Mouse (Mus musculus) hindbrain, embryonic 11.5 days (tissue): ENCODE results near the gene Trappc2l. TPM values are rescaled to one million over a fixed set of nuclear protein-coding genes. Genes with fewer than 3 reads are reported as not detected.

Source experiments
- ATAC-seq: fragments of 200-750 bp; cut with Nextera tagmentation; 2 replicates; pipeline ENCODE4 v1.8.0; 2017; ENCODE audit warnings: mild to moderate bottlenecking, moderate TSS enrichment, moderate library complexity; ENCODE audit not compliant: low FRiP score
- DNase-seq: peaks from one replicate; pipeline ENCODE4 v3.0.0-alpha.2; 2015; ENCODE audit warnings: low spot score
- H3K27ac ChIP-seq: fragments of 300-500 bp; sonication (generic); 2 replicates; pipeline ENCODE4 v1.5.1; 2014; ENCODE audit warnings: mild to moderate bottlenecking, low read depth, low read length
- H3K27me3 ChIP-seq: fragments of 300-500 bp; sonication (generic); 2 replicates; pipeline ENCODE4 v1.6.1; 2014; ENCODE audit warnings: mild to moderate bottlenecking, low read length, moderate library complexity, mixed read lengths; ENCODE audit not compliant: control insufficient read depth, insufficient read depth
- H3K36me3 ChIP-seq: fragments of 300-500 bp; sonication (generic); 2 replicates; pipeline ENCODE4 v1.6.1; 2014; ENCODE audit warnings: mild to moderate bottlenecking, low read length, moderate library complexity, mixed read lengths; ENCODE audit not compliant: control insufficient read depth, insufficient read depth
- H3K4me1 ChIP-seq: fragments of 300-500 bp; sonication (generic); replicated peaks from 2 replicates; pipeline ENCODE4 v1.6.1; 2014; ENCODE audit warnings: low read length, mixed read lengths; ENCODE audit not compliant: control insufficient read depth, insufficient read depth
- H3K4me2 ChIP-seq: fragments of 300-500 bp; sonication (generic); replicated peaks from 2 replicates; pipeline ENCODE4 v1.6.1; 2014; ENCODE audit warnings: mild to moderate bottlenecking, low read depth, low read length
- H3K4me3 ChIP-seq: fragments of 300-500 bp; sonication (generic); 2 replicates; pipeline ENCODE4 v1.5.1; 2014; ENCODE audit warnings: low read depth, low read length
- H3K9ac ChIP-seq: fragments of 300-500 bp; sonication (generic); 2 replicates; pipeline ENCODE4 v1.6.1; 2014; ENCODE audit warnings: low read depth, low read length
- H3K9me3 ChIP-seq: fragments of 300-500 bp; sonication (generic); 2 replicates; pipeline ENCODE4 v1.6.1; 2016; ENCODE audit warnings: low read length; ENCODE audit not compliant: control insufficient read depth
- WGBS: fragments of 180-500 bp; shearing (Covaris S2); extraction: QIAGEN DNeasy Blood & Tissue Kit; methylation state at CpG from one replicate; pipeline ENCODE4 v1.1.7; 2014; 5-methylcytosine and 5-hydroxymethylcytosine counted together
- polyA plus RNA-seq: library from polyadenylated mRNA; unstranded; fragments of >200 nt; fragmentation: Nextera tagmentation; extraction: Ambion mirVana; gene quantifications from 2 replicates; pipeline ENCODE4 v1.2.1, GENCODE M21; 2014

The Trappc2l gene
- polyA plus RNA-seq, 1 experiment from 2014 or later, result 48.3 TPM

- Histone ChIP-seq H3K4me1 (0 out of 2 replicates have a peak, but pooled peaks cover 2% of the 10 kb centered on the region), H3K27me3 (no peaks in the 10 kb centered on the region), H3K27ac (no peak overlapping the region), H3K9ac (no peak overlapping the region), H3K9me3 (no peaks in the 10 kb centered on the region), H3K4me3 (no peak overlapping the region), H3K4me2 (no peak overlapping the region), H3K36me3 (no peaks in the 10 kb centered on the region)
- DNase-seq (no peak), ATAC-seq (no peak)
- 71% methylated on average over 2 of the region's 2 CpGs for WGBS
Observed at GRCm38 (mm10) chr8:122661894-122662293, 50.5 kb downstream of the Trappc2l start.

DNA sequence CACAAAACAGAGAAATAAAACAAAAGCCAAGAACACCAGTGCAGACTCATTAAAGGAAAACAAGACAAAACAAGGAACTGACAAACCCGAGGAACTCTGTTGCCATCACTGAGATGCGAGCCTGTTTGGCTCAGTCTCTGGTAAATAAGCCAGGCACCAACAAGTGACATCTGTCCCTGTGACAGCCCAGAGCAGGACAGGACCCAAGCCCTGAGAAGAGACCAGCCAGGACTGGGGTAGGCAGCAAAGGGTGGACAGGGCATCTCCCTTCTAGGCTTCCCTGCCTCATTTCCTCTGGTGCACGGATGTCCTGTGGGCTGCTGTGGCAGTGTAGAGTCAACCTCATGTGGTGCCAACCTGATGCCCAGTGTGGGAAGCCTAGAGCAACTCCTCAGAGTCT, 51.7 kb downstream of the Trappc2l start:
- Histone ChIP-seq H3K27ac (no peak overlapping the region), H3K4me2 (no peak overlapping the region), H3K4me1 (0 out of 2 replicates have a peak, but pooled peaks cover 2% of the 10 kb centered on the region), H3K27me3 (no peaks in the 10 kb centered on the region), H3K36me3 (no peaks in the 10 kb centered on the region), H3K9me3 (no peaks in the 10 kb centered on the region), H3K4me3 (no peak overlapping the region), H3K9ac (no peak overlapping the region)
- ATAC-seq, result no peak
- WGBS, result 86% methylated on average over 3 of the region's 3 CpGs
- DNase-seq, result no peak

DNA sequence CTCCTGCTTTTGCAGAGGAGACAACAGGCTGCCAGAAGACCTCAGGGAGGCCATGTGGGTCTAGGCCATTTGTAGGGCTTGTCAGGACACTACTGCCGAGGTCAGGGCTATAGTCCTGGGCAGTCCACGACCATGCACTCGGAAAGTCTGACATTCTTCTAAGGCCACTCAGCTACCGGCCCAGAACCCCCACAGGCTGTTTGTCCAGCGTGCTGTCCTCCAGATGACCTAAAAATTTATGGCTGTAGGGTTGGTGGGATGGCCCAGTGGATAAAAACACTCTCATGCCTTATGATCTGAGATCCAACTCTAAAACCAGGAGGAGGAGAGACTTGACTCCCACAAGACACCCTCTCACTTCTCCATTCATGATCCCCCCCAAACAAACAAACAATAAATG, 52.2 kb downstream of the Trappc2l start:
- WGBS, result 85% methylated on average over 5 of the region's 5 CpGs
- H3K4me1 ChIP-seq, result 0 out of 2 replicates have a peak, but pooled peaks cover 2% of the 10 kb centered on the region

GRCm38 (mm10) chr8:122665221-122665620, 53.8 kb downstream of the Trappc2l start:
- 0 out of 2 replicates have a peak, but pooled peaks cover 2% of the 10 kb centered on the region for H3K4me1 ChIP-seq
- H3K36me3 ChIP-seq, result no peaks in the 10 kb centered on the region
- H3K9ac ChIP-seq, result no peak overlapping the region
- WGBS, result 51% methylated on average over 8 of the region's 8 CpGs
- no peaks in the 10 kb centered on the region for H3K9me3 ChIP-seq
- ATAC-seq (no peak), DNase-seq (no peak)
- no peak overlapping the region for H3K4me2 ChIP-seq
- no peak overlapping the region for H3K4me3 ChIP-seq
- no peak overlapping the region for H3K27ac ChIP-seq
- H3K27me3 ChIP-seq, result no peaks in the 10 kb centered on the region

More for the DNA sequence above, 52.2 kb downstream of the Trappc2l start:
- H3K27me3 ChIP-seq, result no peaks in the 10 kb centered on the region
- no peak overlapping the region for H3K4me3 ChIP-seq
- no peaks in the 10 kb centered on the region for H3K36me3 ChIP-seq
- H3K4me2 ChIP-seq, result no peak overlapping the region
- no peaks in the 10 kb centered on the region for H3K9me3 ChIP-seq
- H3K9ac ChIP-seq, result no peak overlapping the region
- ATAC-seq (no peak), DNase-seq (no peak)
- H3K27ac ChIP-seq, result no peak overlapping the region

DNA sequence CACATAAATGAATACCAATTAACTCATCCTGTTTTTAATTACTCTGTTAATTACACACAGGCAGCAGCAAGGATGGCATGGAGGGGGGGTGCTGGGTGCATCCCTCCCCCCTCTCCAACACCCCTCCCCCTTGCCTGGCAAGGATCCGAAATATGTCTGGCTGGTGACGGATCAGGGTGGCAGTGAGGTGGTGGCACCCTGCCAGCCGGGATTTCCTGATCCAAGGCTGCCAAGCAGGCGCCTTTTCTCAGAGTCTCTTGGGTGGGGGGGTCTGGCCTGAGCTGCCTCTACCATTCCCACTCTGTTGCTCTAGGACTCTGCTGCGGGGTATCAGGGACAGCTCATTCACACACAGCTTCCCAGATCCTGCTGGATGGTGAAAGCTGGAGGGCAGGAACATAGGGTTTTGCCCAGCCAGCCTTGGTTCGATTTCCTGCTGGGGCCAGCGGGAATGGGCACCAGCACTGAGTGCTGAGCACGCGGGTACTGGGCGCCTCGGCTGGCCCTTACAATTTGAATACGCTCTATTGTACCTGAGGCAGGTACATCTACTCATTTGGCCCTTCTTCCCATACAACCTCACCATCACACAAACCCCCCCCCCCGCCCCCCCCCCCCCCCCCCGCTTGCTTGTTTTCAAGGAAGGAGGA, 54.4 kb downstream of the Trappc2l start:
- Histone ChIP-seq H3K9ac (no peak overlapping the region), H3K9me3 (no peaks in the 10 kb centered on the region), H3K27me3 (no peaks in the 10 kb centered on the region; the same call in 1 of the 2 replicates), H3K36me3 (no peaks in the 10 kb centered on the region), H3K4me3 (no peak overlapping the region), H3K4me1 (0 out of 2 replicates have a peak, but pooled peaks cover 2% of the 10 kb centered on the region), H3K27ac (no peak overlapping the region), H3K4me2 (no peak overlapping the region)
- DNase-seq, result no peak
- 68% methylated on average over 14 of the region's 14 CpGs for WGBS
- ATAC-seq, result no peak

Other genes starting within 250 kb of the Trappc2l start
- gene Zc3h18, start 235.0 kb upstream of the Trappc2l start, polyA plus RNA-seq, result 38.4 and 38.6 TPM in 2 replicates
- gene Il17c, start 189.6 kb upstream of the Trappc2l start, polyA plus RNA-seq, result not detected in 2 replicates
- 52.7 and 53.4 TPM in 2 replicates for gene Cyba, start 178.7 kb upstream of the Trappc2l start, polyA plus RNA-seq
- gene Mvd, start 168.2 kb upstream of the Trappc2l start, polyA plus RNA-seq, result 46.3 and 49.2 TPM in 2 replicates
- gene Snai3, start 150.9 kb upstream of the Trappc2l start, polyA plus RNA-seq, result not detected in 2 replicates
- gene Rnf166, start 135.6 kb upstream of the Trappc2l start, polyA plus RNA-seq, result 24.2 and 27.6 TPM in 2 replicates
- 65.6 and 67.5 TPM in 2 replicates for gene Ctu2, start 135.5 kb upstream of the Trappc2l start, polyA plus RNA-seq
- gene Piezo1, start 60.3 kb upstream of the Trappc2l start, polyA plus RNA-seq, result 5.2 and 5.3 TPM in 2 replicates
- gene Cdt1, start 43.6 kb upstream of the Trappc2l start, polyA plus RNA-seq, result 19.8 and 21.3 TPM in 2 replicates
- 194 and 206 TPM in 2 replicates for gene Aprt, start 34.7 kb upstream of the Trappc2l start, polyA plus RNA-seq
- 4.7 and 6.2 TPM in 2 replicates for gene Galns, start 177 bp upstream of the Trappc2l start, polyA plus RNA-seq
- gene Pabpn1l, start 11.1 kb downstream of the Trappc2l start, polyA plus RNA-seq, result not detected in 2 replicates
- gene Cbfa2t3, start 87.5 kb downstream of the Trappc2l start, polyA plus RNA-seq, result 7.3 and 8.9 TPM in 2 replicates
- gene Acsf3, start 163.8 kb downstream of the Trappc2l start, polyA plus RNA-seq, result 11.5 and 15.4 TPM in 2 replicates
- 0.86 and 1.7 TPM in 2 replicates for gene Cdh15, start 236.3 kb downstream of the Trappc2l start, polyA plus RNA-seq